Mouse (Mus musculus): ENCODE measurements around the gene Nek11. TPM values are rescaled to one million over a fixed set of nuclear protein-coding genes. Genes with fewer than 3 reads are reported as not detected.

Gene Nek11
- polyA plus RNA-seq, 1 experiment from 2014 or later: 0.33 TPM

- 76% methylated on average over 2 of the region's 2 CpGs for WGBS
Observed at GRCm38 (mm10) chr9:105300738-105301325, 94.5 kb downstream of the Nek11 start.

GRCm38 (mm10) chr9:105284670-105285069, 110.7 kb downstream of the Nek11 start:
- H3K9ac ChIP-seq (ENCODE audit: low read length): no peak overlapping the region
- no peak overlapping the region for H3K27ac ChIP-seq (ENCODE audit: low read length)
- no peak overlapping the region for H3K4me3 ChIP-seq (ENCODE audit: low read length)
- H3K36me3 ChIP-seq (ENCODE audit: control insufficient read depth, insufficient read depth): no peaks in the 10 kb centered on the region
- H3K4me2 ChIP-seq (ENCODE audit: low read depth, low read length): no peak overlapping the region
- H3K9me3 ChIP-seq (replicated peaks; ENCODE audit: control insufficient read depth, low read length): no peaks in the 10 kb centered on the region
- no peaks in the 10 kb centered on the region for H3K27me3 ChIP-seq (ENCODE audit: control insufficient read depth, insufficient read depth, low read length)
- 29% methylated on average over 7 of the region's 7 CpGs for WGBS
- no peaks in the 10 kb centered on the region for H3K4me1 ChIP-seq (ENCODE audit: control insufficient read depth, insufficient read depth, low read length)
- no peak for ATAC-seq (replicated peaks; ENCODE audit: extremely low read depth, insufficient read depth, low FRiP score)

More at GRCm38 (mm10) chr9:105300738-105301325, 94.5 kb downstream of the Nek11 start:
- Histone ChIP-seq H3K36me3 (ENCODE audit: control insufficient read depth, insufficient read depth) (no peaks in the 10 kb centered on the region), H3K9me3 (replicated peaks; ENCODE audit: control insufficient read depth, low read length) (no peaks in the 10 kb centered on the region), H3K4me1 (ENCODE audit: control insufficient read depth, insufficient read depth, low read length) (no peaks in the 10 kb centered on the region), H3K27me3 (ENCODE audit: control insufficient read depth, insufficient read depth, low read length) (no peaks in the 10 kb centered on the region), H3K4me3 (ENCODE audit: low read length) (no peak overlapping the region), H3K27ac (ENCODE audit: low read length) (no peak overlapping the region), H3K4me2 (ENCODE audit: low read depth, low read length) (no peak overlapping the region), H3K9ac (ENCODE audit: low read length) (no peak overlapping the region)
- ATAC-seq (replicated peaks; ENCODE audit: extremely low read depth, insufficient read depth, low FRiP score): no peak

- H3K4me1 ChIP-seq (ENCODE audit: control insufficient read depth, insufficient read depth, low read length): no peaks in the 10 kb centered on the region
- no peaks in the 10 kb centered on the region for H3K27me3 ChIP-seq (ENCODE audit: control insufficient read depth, insufficient read depth, low read length)
- no peak for ATAC-seq (replicated peaks; ENCODE audit: extremely low read depth, insufficient read depth, low FRiP score)
- no peaks in the 10 kb centered on the region for H3K9me3 ChIP-seq (replicated peaks; ENCODE audit: control insufficient read depth, low read length)
- H3K27ac ChIP-seq (ENCODE audit: low read length): no peak overlapping the region
- WGBS: 29% methylated on average over 4 of the region's 4 CpGs
- H3K36me3 ChIP-seq (ENCODE audit: control insufficient read depth, insufficient read depth): no peaks in the 10 kb centered on the region
- H3K4me2 ChIP-seq (ENCODE audit: low read depth, low read length): no peak overlapping the region
- no peak overlapping the region for H3K4me3 ChIP-seq (ENCODE audit: low read length)
- no peak overlapping the region for H3K9ac ChIP-seq (ENCODE audit: low read length)
Observed at GRCm38 (mm10) chr9:105282725-105283124, 112.6 kb downstream of the Nek11 start.

DNA sequence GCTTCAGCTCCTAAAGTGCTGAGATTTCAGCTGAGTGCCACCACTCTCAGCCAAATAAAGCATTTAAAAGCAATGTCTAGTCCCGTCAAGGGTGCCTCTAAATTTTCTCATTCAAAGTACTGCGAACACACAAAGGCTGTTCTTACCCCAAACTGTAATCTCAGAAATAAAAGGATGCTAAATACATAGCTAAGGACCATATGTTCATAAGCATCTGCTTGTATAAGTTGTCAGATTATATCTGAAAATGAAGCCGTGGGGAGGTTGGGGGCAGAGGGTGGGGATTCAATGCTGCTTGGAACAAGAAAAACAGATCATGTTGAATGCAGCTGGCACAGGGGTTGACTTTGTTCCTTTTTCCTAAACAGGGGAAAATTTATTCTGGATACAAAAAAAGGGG, 120.4 kb downstream of the Nek11 start:
- Histone ChIP-seq H3K4me3 (ENCODE audit: low read length) (no peak overlapping the region), H3K27ac (ENCODE audit: low read length) (no peak overlapping the region), H3K9me3 (replicated peaks; ENCODE audit: control insufficient read depth, low read length) (no peaks in the 10 kb centered on the region), H3K9ac (ENCODE audit: low read length) (no peak overlapping the region), H3K4me1 (ENCODE audit: control insufficient read depth, insufficient read depth, low read length) (no peaks in the 10 kb centered on the region), H3K36me3 (ENCODE audit: control insufficient read depth, insufficient read depth) (no peaks in the 10 kb centered on the region), H3K4me2 (ENCODE audit: low read depth, low read length) (no peak overlapping the region), H3K27me3 (ENCODE audit: control insufficient read depth, insufficient read depth, low read length) (no peaks in the 10 kb centered on the region)
- 70% methylated on average over 3 of the region's 3 CpGs for WGBS
- no peak for ATAC-seq (replicated peaks; ENCODE audit: extremely low read depth, insufficient read depth, low FRiP score)

DNA sequence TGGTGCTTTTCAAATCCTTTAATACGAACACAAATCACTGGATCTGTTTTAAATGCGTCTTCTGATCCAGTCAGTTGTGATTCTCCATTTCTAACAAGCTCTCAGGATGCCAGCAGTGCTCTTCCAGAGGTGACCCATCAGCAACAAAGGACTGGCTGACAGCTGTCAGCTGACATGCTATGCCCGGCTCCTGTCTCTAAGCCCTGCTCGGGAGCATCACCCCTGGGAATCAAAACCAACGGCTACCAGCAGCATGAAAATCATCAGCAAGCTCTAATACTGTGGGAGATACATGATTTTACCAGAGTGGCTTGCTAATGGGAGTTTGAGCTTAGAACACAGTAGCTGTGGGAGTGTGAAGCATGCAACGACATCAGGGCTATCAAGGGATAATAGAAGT, 121.0 kb downstream of the Nek11 start:
- H3K4me2 ChIP-seq (ENCODE audit: low read depth, low read length): no peak overlapping the region
- no peaks in the 10 kb centered on the region for H3K9me3 ChIP-seq (replicated peaks; ENCODE audit: control insufficient read depth, low read length)
- H3K4me1 ChIP-seq (ENCODE audit: control insufficient read depth, insufficient read depth, low read length): no peaks in the 10 kb centered on the region
- no peaks in the 10 kb centered on the region for H3K36me3 ChIP-seq (ENCODE audit: control insufficient read depth, insufficient read depth)
- H3K9ac ChIP-seq (ENCODE audit: low read length): no peak overlapping the region
- no peak for ATAC-seq (replicated peaks; ENCODE audit: extremely low read depth, insufficient read depth, low FRiP score)
- 53% methylated on average over 6 of the region's 6 CpGs for WGBS
- no peak overlapping the region for H3K4me3 ChIP-seq (ENCODE audit: low read length)
- H3K27ac ChIP-seq (ENCODE audit: low read length): no peak overlapping the region
- H3K27me3 ChIP-seq (ENCODE audit: control insufficient read depth, insufficient read depth, low read length): no peaks in the 10 kb centered on the region

DNA sequence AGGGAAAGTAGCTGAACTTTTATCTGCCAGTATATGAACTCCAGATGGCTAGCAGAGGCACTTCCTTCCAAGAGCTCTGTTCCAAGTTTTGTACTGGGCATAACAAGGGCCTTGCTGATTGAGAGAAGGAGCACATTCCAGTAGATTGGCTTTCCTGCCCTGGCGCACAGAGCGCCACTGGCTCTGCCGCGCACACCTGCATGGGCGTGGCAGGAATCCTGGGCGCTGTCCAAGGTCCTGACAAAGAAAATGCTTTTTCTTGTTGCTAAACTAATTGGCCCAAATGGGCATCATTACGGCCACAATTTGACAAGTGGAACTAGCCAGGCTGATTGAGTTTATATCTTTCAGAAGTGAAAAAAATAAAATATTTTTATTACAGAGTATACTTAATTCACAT, 123.1 kb downstream of the Nek11 start:
- no peak overlapping the region for H3K27ac ChIP-seq (ENCODE audit: low read length)
- H3K36me3 ChIP-seq (ENCODE audit: control insufficient read depth, insufficient read depth): no peaks in the 10 kb centered on the region
- no peaks in the 10 kb centered on the region for H3K4me1 ChIP-seq (ENCODE audit: control insufficient read depth, insufficient read depth, low read length)
- H3K9me3 ChIP-seq (replicated peaks; ENCODE audit: control insufficient read depth, low read length): no peaks in the 10 kb centered on the region
- H3K4me2 ChIP-seq (ENCODE audit: low read depth, low read length): no peak overlapping the region
- no peak for ATAC-seq (replicated peaks; ENCODE audit: extremely low read depth, insufficient read depth, low FRiP score)
- 9% methylated on average over 7 of the region's 7 CpGs for WGBS
- no peak overlapping the region for H3K9ac ChIP-seq (ENCODE audit: low read length)
- no peaks in the 10 kb centered on the region for H3K27me3 ChIP-seq (ENCODE audit: control insufficient read depth, insufficient read depth, low read length)
- no peak overlapping the region for H3K4me3 ChIP-seq (ENCODE audit: low read length)

DNA sequence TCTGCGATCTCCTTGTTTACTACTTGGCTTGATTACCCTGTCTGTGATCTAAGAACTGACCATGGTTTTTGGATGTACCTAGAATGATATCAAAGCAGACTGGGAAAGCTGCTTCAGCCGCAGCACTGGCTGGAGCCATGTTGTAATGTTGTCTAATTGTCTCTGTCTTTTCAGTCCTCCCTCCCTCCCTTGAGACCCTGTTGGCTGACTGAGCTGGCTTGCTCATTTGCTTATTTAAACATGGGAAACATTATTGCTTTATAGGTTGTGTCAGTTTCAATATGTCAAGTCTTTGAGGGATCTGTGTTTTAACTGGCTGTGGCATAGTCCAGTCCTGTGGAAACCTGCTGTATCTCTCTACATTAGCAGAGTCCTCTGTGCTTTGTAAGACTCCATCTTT, 132.2 kb downstream of the Nek11 start:
- Histone ChIP-seq H3K4me1 (ENCODE audit: control insufficient read depth, insufficient read depth, low read length) (no peaks in the 10 kb centered on the region), H3K9ac (ENCODE audit: low read length) (no peak overlapping the region), H3K9me3 (replicated peaks; ENCODE audit: control insufficient read depth, low read length) (no peaks in the 10 kb centered on the region), H3K27me3 (ENCODE audit: control insufficient read depth, insufficient read depth, low read length) (no peaks in the 10 kb centered on the region), H3K27ac (ENCODE audit: low read length) (no peak overlapping the region), H3K4me3 (ENCODE audit: low read length) (no peak overlapping the region), H3K36me3 (ENCODE audit: control insufficient read depth, insufficient read depth) (no peaks in the 10 kb centered on the region), H3K4me2 (ENCODE audit: low read depth, low read length) (no peak overlapping the region)
- ATAC-seq (replicated peaks; ENCODE audit: extremely low read depth, insufficient read depth, low FRiP score): no peak
- 67% methylated on average over 2 of the region's 2 CpGs for WGBS

- H3K27me3 ChIP-seq (ENCODE audit: control insufficient read depth, insufficient read depth, low read length): no peaks in the 10 kb centered on the region
- 66% methylated on average over 10 of the region's 10 CpGs for WGBS
- ATAC-seq (replicated peaks; ENCODE audit: extremely low read depth, insufficient read depth, low FRiP score): no peak
- no peak overlapping the region for H3K9ac ChIP-seq (ENCODE audit: low read length)
- no peaks in the 10 kb centered on the region for H3K4me1 ChIP-seq (ENCODE audit: control insufficient read depth, insufficient read depth, low read length)
- H3K36me3 ChIP-seq (ENCODE audit: control insufficient read depth, insufficient read depth): no peaks in the 10 kb centered on the region
- no peak overlapping the region for H3K4me2 ChIP-seq (ENCODE audit: low read depth, low read length)
- no peak overlapping the region for H3K4me3 ChIP-seq (ENCODE audit: low read length)
- no peak overlapping the region for H3K27ac ChIP-seq (ENCODE audit: low read length)
- no peaks in the 10 kb centered on the region; the same call in 1 of the 2 replicates for H3K9me3 ChIP-seq (replicated peaks; ENCODE audit: control insufficient read depth, low read length)
Observed at GRCm38 (mm10) chr9:105257668-105258067, 137.7 kb downstream of the Nek11 start.

DNA sequence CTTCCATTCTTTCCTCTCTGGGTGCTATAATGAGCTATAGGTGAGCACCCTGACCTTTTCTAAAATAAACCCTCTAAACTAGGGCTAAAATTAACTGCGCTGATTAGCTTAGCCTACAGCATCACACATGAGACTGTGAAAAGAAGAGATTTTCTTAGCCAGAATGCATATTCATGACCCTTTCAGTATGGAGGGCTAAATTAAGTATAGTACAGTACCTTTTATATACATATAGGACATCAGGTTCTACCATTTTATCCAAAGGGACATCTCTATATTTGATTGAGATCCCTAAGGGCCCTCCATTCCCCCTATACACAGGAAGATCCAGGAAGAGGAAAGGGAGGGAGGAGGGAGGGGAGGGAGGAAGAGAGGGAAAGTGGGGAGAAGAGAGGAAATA, 141.2 kb downstream of the Nek11 start:
- no peak overlapping the region for H3K4me2 ChIP-seq (ENCODE audit: low read depth, low read length)
- no peaks in the 10 kb centered on the region; the same call in 1 of the 2 replicates for H3K9me3 ChIP-seq (replicated peaks; ENCODE audit: control insufficient read depth, low read length)
- WGBS: 88% methylated on average over 1 of the region's 1 CpGs
- H3K36me3 ChIP-seq (ENCODE audit: control insufficient read depth, insufficient read depth): no peaks in the 10 kb centered on the region
- H3K27ac ChIP-seq (ENCODE audit: low read length): no peak overlapping the region
- no peaks in the 10 kb centered on the region for H3K4me1 ChIP-seq (ENCODE audit: control insufficient read depth, insufficient read depth, low read length)
- ATAC-seq (replicated peaks; ENCODE audit: extremely low read depth, insufficient read depth, low FRiP score): no peak
- H3K4me3 ChIP-seq (ENCODE audit: low read length): no peak overlapping the region
- H3K9ac ChIP-seq (ENCODE audit: low read length): no peak overlapping the region
- no peaks in the 10 kb centered on the region for H3K27me3 ChIP-seq (ENCODE audit: control insufficient read depth, insufficient read depth, low read length)

Data from heart, embryonic 16.5 days (tissue).